Mouse (Mus musculus): Measurements from ENCODE around the gene Lmntd2.

DNA sequence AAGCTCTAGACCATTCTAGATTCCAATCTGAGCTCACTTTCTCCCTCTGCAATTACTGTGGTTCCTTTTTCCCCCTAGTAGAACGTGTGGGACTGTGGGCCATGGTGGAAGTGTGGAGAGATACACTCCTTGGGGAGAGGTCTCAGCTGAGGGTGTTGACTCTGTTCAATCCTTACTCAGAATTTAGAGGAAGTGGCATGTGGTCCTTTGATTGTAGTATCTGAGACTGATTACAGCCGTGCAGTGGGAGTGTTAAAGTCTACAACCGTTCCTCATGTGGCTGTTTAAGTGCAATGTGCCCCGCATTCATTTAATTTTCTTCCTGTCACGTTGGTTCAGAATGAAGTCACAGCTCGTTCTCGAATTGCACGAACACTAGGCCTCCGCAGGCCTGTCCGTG, 42.3 kb upstream of the Lmntd2 start:
- TF ChIP-seq CTCF (IDR thresholded peaks at IDR 0.05; ENCODE audit: borderline replicate concordance, insufficient read depth, low read depth, low read length): no peak
- TF ChIP-seq POLR2A (IDR thresholded peaks at IDR 0.05; ENCODE audit: borderline replicate concordance, insufficient read depth, low read length): no peak

Data from cerebellum, adult 2 months (tissue).